Mouse (Mus musculus): ENCODE measurements around the gene Rdh16f1.

Gene Rdh16f1

GRCm38 (mm10) chr10:127759181-127760110 is at the start of gene Rdh16f1, which contains the start of gene Rdh1:
Rdh16f1 (plus strand) TSS chr10:127759787.
Rdh1 (plus strand) TSS chr10:127759721.
- no peak for DNase-seq (ENCODE audit: low read depth in 2 of 2, low spot score in 2 of 2)

- no peak for DNase-seq (ENCODE audit: low read depth in 2 of 2, low spot score in 2 of 2)
Measured at GRCm38 (mm10) chr10:127710331-127710730, 49.3 kb upstream of the Rdh16f1 start.

- no peak for DNase-seq (ENCODE audit: low read depth in 2 of 2, low spot score in 2 of 2)
Measured at GRCm38 (mm10) chr10:127712736-127713135, 46.9 kb upstream of the Rdh16f1 start.

- no peak for DNase-seq (ENCODE audit: low read depth in 2 of 2, low spot score in 2 of 2)
Measured at GRCm38 (mm10) chr10:127721671-127722418, 37.7 kb upstream of the Rdh16f1 start.

- no peak for DNase-seq (ENCODE audit: low read depth in 2 of 2, low spot score in 2 of 2)
Measured at GRCm38 (mm10) chr10:127724178-127724577, 35.4 kb upstream of the Rdh16f1 start, which contains the start of gene Tac2. Tac2 (plus strand) TSS chr10:127724478.

- no peak for DNase-seq (ENCODE audit: low read depth in 2 of 2, low spot score in 2 of 2)
Measured at GRCm38 (mm10) chr10:127725136-127725535, 34.5 kb upstream of the Rdh16f1 start.

GRCm38 (mm10) chr10:127728437-127728836 is 31.1 kb upstream of the Rdh16f1 start:
- no peak for DNase-seq (ENCODE audit: low read depth in 2 of 2, low spot score in 2 of 2)

GRCm38 (mm10) chr10:127730285-127730932 is 29.2 kb upstream of the Rdh16f1 start:
- no peak for DNase-seq (ENCODE audit: low read depth in 2 of 2, low spot score in 2 of 2)

- DNase-seq (ENCODE audit: low read depth in 2 of 2, low spot score in 2 of 2): no peak
Measured at GRCm38 (mm10) chr10:127730933-127731310, 28.7 kb upstream of the Rdh16f1 start.

- no peak for DNase-seq (ENCODE audit: low read depth in 2 of 2, low spot score in 2 of 2)
Measured at GRCm38 (mm10) chr10:127731397-127731796, 28.2 kb upstream of the Rdh16f1 start.

- no peak for DNase-seq (ENCODE audit: low read depth in 2 of 2, low spot score in 2 of 2)
Measured at GRCm38 (mm10) chr10:127734434-127734833, 25.2 kb upstream of the Rdh16f1 start.

GRCm38 (mm10) chr10:127736266-127736665 is 23.3 kb upstream of the Rdh16f1 start:
- no peak for DNase-seq (ENCODE audit: low read depth in 2 of 2, low spot score in 2 of 2)

- DNase-seq (ENCODE audit: low read depth in 2 of 2, low spot score in 2 of 2): no peak
Measured at GRCm38 (mm10) chr10:127736916-127737315, 22.7 kb upstream of the Rdh16f1 start.

GRCm38 (mm10) chr10:127737552-127737951 is 22.0 kb upstream of the Rdh16f1 start:
- no peak for DNase-seq (ENCODE audit: low read depth in 2 of 2, low spot score in 2 of 2)

- DNase-seq (ENCODE audit: low read depth in 2 of 2, low spot score in 2 of 2): peak; percentile 10 to 37
Measured at GRCm38 (mm10) chr10:127738151-127738882, 21.3 kb upstream of the Rdh16f1 start.

- DNase-seq (ENCODE audit: low read depth in 2 of 2, low spot score in 2 of 2): peak; percentile 75 to 76
Measured at GRCm38 (mm10) chr10:127739083-127739660, 20.4 kb upstream of the Rdh16f1 start, which contains the start of gene Zbtb39. Zbtb39 (plus strand) TSS chr10:127739538.

- peak in 1 of 2 experiments; percentile 20 for DNase-seq (ENCODE audit: low read depth in 2 of 2, low spot score in 2 of 2)
Measured at GRCm38 (mm10) chr10:127739661-127740161, 19.9 kb upstream of the Rdh16f1 start.

- DNase-seq (ENCODE audit: low read depth in 2 of 2, low spot score in 2 of 2): peak; percentile 46 to 58
Measured at GRCm38 (mm10) chr10:127744661-127745060, 14.9 kb upstream of the Rdh16f1 start.

- DNase-seq (ENCODE audit: low read depth in 2 of 2, low spot score in 2 of 2): no peak
Measured at GRCm38 (mm10) chr10:127745886-127746285, 13.7 kb upstream of the Rdh16f1 start.

GRCm38 (mm10) chr10:127747254-127747653 is 12.3 kb upstream of the Rdh16f1 start:
- no peak for DNase-seq (ENCODE audit: low read depth in 2 of 2, low spot score in 2 of 2)
